Mouse (Mus musculus): ENCODE measurements at regions not wholly inside any gene's neighbourhood (a gene's known extent, or its start where the extent isn't known, plus 50 kb on each side); places are given as distances from the start of the nearest gene placed in this dataset.

DNA sequence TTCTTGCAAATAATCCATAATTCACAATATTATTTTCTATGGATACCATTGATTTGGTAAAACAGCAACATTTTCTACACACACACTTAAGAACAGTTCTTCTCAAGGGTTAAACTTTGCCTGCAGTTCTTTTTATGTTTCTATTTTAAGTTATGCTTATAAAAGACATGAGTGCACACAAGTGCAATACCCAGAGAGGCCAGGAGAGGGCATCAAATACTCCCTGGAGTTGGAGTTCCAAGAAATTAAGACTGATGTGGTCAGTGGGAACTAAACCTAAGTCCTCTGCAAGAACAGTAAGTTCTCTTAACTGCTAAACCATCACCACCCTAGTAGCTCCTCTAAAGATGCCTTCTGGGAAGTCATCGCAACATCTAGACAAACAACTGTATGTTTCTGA lies 570.5 kb upstream of the Tmem132c start:
- TF ChIP-seq CTCF (IDR thresholded peaks at IDR 0.05; ENCODE audit: low read depth, low read length) (no peak), POLR2A (IDR thresholded peaks at IDR 0.05; ENCODE audit: insufficient read depth, low read length) (no peak), EP300 (IDR thresholded peaks at IDR 0.05; ENCODE audit: insufficient read depth, low read depth, low read length) (no peak)

Measured in ES-Bruce4 (cell line).